Mouse (Mus musculus) liver, embryonic 13.5 days (tissue): ENCODE results near the gene Caln1. TPM values are rescaled to one million over a fixed set of nuclear protein-coding genes. Genes with fewer than 3 reads are reported as not detected.

Source experiments
- ATAC-seq: fragments of 200-750 bp; cut with Nextera tagmentation; 2 replicates; pipeline ENCODE4 v1.8.0; 2017; ENCODE audit warnings: low read depth, mild to moderate bottlenecking, moderate number of reproducible peaks, moderate library complexity
- DNase-seq: peaks from one replicate; pipeline ENCODE4 v3.0.0; 2022
- H3K27ac ChIP-seq: fragments of 300-500 bp; sonication (generic); 2 replicates; pipeline ENCODE4 v1.5.1; 2015; ENCODE audit warnings: moderate library complexity, mild to moderate bottlenecking, inconsistent platforms
- H3K27me3 ChIP-seq: fragments of 300-500 bp; sonication (generic); 2 replicates; pipeline ENCODE4 v1.6.1; 2015; ENCODE audit warnings: mild to moderate bottlenecking, inconsistent platforms
- H3K36me3 ChIP-seq: fragments of 300-500 bp; sonication (generic); 2 replicates; pipeline ENCODE4 v1.6.1; 2015; ENCODE audit warnings: mild to moderate bottlenecking, inconsistent platforms
- H3K4me1 ChIP-seq: fragments of 300-500 bp; sonication (generic); replicated peaks from 2 replicates; pipeline ENCODE4 v1.6.1; 2015; ENCODE audit warnings: inconsistent platforms
- H3K4me2 ChIP-seq: fragments of 300-500 bp; sonication (generic); 2 replicates; pipeline ENCODE4 v1.6.1; 2015; ENCODE audit warnings: inconsistent platforms, mild to moderate bottlenecking, moderate library complexity
- H3K4me3 ChIP-seq: fragments of 300-500 bp; sonication (generic); replicated peaks from 2 replicates; pipeline ENCODE4 v1.5.1; 2015; ENCODE audit warnings: mild to moderate bottlenecking, inconsistent platforms
- H3K9ac ChIP-seq: fragments of 300-500 bp; sonication (generic); 2 replicates; pipeline ENCODE4 v1.6.1; 2015; ENCODE audit warnings: mild to moderate bottlenecking, inconsistent platforms
- H3K9me3 ChIP-seq: fragments of 300-500 bp; sonication (generic); replicated peaks from 2 replicates; pipeline ENCODE4 v1.6.1; 2016; ENCODE audit warnings: inconsistent platforms
- WGBS: fragments of 180-500 bp; shearing (Covaris S2); methylation state at CpG from one replicate; pipeline ENCODE4 v1.1.7; 2015; ENCODE audit not compliant: insufficient replicate concordance; 5-methylcytosine and 5-hydroxymethylcytosine counted together
- polyA plus RNA-seq: library from polyadenylated mRNA; unstranded; fragments of >200 nt; fragmentation: Nextera tagmentation; extraction: Ambion mirVana; gene quantifications from 2 replicates; pipeline ENCODE4 v1.2.1, GENCODE M21; 2015

Gene Caln1
- polyA plus RNA-seq, 1 experiment from 2014 or later = not detected

DNA sequence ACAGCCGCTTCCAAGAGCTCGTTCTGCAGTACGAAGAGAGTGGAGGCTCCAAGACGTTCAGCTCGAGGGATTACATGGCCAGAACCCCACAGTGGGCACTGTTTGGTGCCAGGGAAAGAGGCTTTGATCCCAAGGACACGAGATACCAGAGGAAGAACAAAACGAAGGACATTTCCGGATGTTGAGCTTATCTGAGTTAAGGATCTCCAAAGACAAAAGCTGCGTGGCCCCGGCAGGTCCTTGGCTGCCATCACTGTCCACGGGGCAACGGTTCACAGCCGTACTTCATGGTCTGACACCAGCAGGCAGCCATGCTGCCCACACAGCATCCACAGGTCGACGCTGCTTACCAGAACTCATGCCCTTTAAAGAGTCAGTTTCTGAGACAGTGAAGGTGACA, 28.6 kb upstream of the Caln1 start:
- no peaks in the 10 kb centered on the region for H3K4me1 ChIP-seq
- H3K9me3 ChIP-seq = no peaks in the 10 kb centered on the region
- no peak for DNase-seq
- no peaks in the 10 kb centered on the region for H3K27me3 ChIP-seq
- H3K36me3 ChIP-seq = peaks cover 55% of the 10 kb centered on the region
- no peak overlapping the region for H3K4me3 ChIP-seq
- no peak overlapping the region for H3K27ac ChIP-seq
- no peak overlapping the region for H3K9ac ChIP-seq
- WGBS = 84% methylated on average over 15 of the region's 15 CpGs
- ATAC-seq = no peak
- H3K4me2 ChIP-seq = no peak overlapping the region

DNA sequence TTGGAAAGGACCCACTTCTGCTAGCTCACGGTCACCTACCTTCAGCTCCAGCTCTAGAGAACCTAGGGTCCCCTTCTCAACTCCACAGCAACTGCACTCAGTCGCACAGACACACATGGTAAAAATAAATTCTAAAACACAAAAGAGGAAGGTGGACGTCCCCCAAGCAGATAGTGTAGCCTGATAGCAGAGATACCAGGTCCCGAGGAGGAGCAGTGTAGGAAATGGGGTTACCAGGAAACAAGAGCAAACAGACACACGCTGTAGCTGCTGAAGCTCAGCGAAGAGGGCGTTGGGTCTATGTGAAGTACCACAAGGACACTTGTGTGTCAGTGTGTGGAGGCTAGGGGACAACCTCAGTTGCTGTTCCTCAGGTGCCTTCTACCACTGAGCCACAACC, 24.3 kb upstream of the Caln1 start:
- WGBS = 46% methylated on average over 7 of the region's 7 CpGs
- H3K9me3 ChIP-seq = peaks cover 3% of the 10 kb centered on the region; the same call in 1 of the 2 replicates
- H3K4me2 ChIP-seq = no peak overlapping the region
- ATAC-seq (no peak), DNase-seq (no peak)
- no peaks in the 10 kb centered on the region for H3K27me3 ChIP-seq
- peaks cover 30% of the 10 kb centered on the region for H3K36me3 ChIP-seq
- H3K9ac ChIP-seq = no peak overlapping the region
- no peaks in the 10 kb centered on the region for H3K4me1 ChIP-seq
- no peak overlapping the region for H3K27ac ChIP-seq
- H3K4me3 ChIP-seq = no peak overlapping the region

DNA sequence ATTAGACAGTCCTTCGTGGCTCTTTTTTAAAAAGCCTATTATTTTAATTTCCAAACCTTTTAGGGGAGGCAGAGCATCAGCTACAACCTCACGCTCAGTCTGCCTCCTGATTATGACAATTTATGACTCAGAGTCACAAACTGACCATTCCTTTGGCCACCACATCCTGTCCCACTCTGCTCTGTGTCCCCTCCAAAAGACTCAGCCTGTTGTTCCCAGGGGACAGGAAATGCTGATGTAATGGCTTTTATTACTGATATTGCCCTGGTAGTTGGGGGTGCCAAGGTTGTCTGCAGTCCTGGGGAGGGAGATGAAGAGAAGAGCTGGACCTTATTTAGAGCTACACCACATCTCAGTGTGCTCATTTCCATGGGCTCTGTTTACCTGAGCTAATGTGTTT, 23.4 kb upstream of the Caln1 start:
- no peak overlapping the region for H3K27ac ChIP-seq
- ATAC-seq = no peak
- no peak overlapping the region for H3K9ac ChIP-seq
- H3K9me3 ChIP-seq = peaks cover 3% of the 10 kb centered on the region; the same call in 1 of the 2 replicates
- DNase-seq = no peak
- peaks cover 21% of the 10 kb centered on the region for H3K36me3 ChIP-seq
- H3K4me2 ChIP-seq = no peak overlapping the region
- WGBS = 54% methylated on average over 2 of the region's 2 CpGs
- H3K27me3 ChIP-seq = no peaks in the 10 kb centered on the region
- no peak overlapping the region for H3K4me3 ChIP-seq
- no peaks in the 10 kb centered on the region for H3K4me1 ChIP-seq

DNA sequence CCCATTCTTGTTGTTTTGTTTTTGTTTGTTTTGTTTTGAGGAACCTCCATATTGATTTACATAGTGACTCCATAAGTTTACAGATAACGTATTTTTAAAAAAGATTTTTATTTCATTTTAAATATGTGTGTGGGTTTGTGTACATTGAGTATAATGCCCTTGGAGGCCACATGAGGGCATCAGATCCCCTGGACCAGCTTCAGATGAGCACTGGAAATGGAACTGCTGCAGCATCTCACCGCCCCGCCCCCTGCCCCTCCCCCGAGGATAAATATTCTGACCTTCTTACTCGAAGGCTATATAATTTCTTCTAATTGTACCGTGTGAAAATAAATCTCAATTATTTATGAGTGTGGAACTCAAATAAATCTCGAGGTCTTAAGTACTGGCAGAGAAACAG, 14.0 kb upstream of the Caln1 start:
- Histone ChIP-seq H3K4me1 (no peaks in the 10 kb centered on the region), H3K9me3 (no peaks in the 10 kb centered on the region), H3K27ac (no peak overlapping the region), H3K27me3 (no peaks in the 10 kb centered on the region), H3K4me3 (no peak overlapping the region), H3K36me3 (no peaks in the 10 kb centered on the region), H3K9ac (no peak overlapping the region), H3K4me2 (no peak overlapping the region)
- 42% methylated on average over 7 of the region's 7 CpGs for WGBS
- DNase-seq = no peak
- ATAC-seq = no peak

DNA sequence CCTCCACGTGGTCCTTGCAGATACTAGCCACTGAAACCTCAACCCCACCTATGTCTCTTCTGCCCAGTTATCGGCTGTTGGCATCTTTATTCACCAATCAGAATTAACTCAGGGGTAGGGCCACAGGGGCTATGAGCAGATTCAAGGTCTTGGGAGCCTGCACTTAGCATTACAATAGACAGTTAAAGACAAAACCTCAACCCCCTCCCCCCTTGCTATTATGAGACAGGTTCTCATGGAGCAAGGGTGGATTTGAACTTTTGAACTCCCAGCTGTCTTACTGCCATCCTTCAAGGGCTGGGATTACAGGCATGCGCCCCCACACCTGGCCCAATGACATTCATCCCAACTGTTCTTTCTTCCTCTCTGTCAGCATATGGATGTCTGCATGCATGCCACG, 6.1 kb upstream of the Caln1 start:
- WGBS = 56% methylated on average over 4 of the region's 4 CpGs
- no peaks in the 10 kb centered on the region for H3K27me3 ChIP-seq
- H3K27ac ChIP-seq = no peak overlapping the region
- no peak overlapping the region for H3K4me2 ChIP-seq
- ATAC-seq (no peak), DNase-seq (no peak)
- H3K4me1 ChIP-seq = no peaks in the 10 kb centered on the region
- no peak overlapping the region for H3K4me3 ChIP-seq
- H3K36me3 ChIP-seq = no peaks in the 10 kb centered on the region
- H3K9me3 ChIP-seq = 0 out of 2 replicates have a peak, but pooled peaks cover 7% of the 10 kb centered on the region
- no peak overlapping the region for H3K9ac ChIP-seq

DNA sequence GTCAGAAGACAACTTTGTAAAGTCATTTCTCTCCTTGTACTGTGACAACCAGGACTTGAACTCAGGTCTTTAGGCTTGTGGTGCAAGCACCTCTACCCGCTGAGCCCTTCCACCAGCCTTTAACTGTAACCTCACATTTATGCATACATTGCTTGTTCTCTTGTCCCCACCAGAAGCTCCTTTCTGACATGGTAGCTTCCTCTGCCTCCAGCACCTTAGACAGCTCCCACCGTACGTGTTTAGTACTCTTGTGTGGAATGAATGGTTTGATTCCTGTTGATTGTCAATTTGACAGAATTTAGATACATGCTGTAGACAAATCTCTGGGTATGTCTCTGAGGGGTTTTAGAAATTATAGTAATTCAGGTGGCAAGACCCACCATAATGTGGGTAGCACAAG, 5.5 kb upstream of the Caln1 start:
- Histone ChIP-seq H3K4me3 (no peak overlapping the region), H3K27ac (no peak overlapping the region), H3K9ac (no peak overlapping the region), H3K36me3 (no peaks in the 10 kb centered on the region), H3K4me2 (no peak overlapping the region), H3K4me1 (no peaks in the 10 kb centered on the region), H3K9me3 (0 out of 2 replicates have a peak, but pooled peaks cover 10% of the 10 kb centered on the region), H3K27me3 (no peaks in the 10 kb centered on the region)
- no peak for DNase-seq
- WGBS = 38% methylated on average over 3 of the region's 3 CpGs
- no peak for ATAC-seq

DNA sequence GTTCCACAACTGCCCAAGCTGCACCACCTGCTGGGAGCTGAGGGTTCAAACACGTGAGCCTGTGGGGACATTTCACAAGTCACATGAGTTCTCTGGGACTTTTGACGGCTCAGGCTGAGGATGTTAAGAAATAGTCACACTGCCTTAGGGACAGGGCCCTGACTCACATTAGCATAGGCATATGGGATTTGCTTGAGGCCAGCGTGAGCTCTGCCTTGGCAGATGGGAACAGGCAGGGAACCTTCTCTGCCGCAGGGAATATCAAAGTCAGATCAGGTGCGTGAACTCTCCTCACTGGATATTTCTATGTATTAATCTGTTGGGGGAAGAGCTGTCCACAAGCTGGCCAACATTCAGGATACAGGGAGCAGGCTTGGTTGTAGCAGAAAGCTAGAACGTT, 1.0 kb upstream of the Caln1 start:
- H3K4me2 ChIP-seq = no peak overlapping the region
- H3K4me3 ChIP-seq = no peak overlapping the region
- H3K27ac ChIP-seq = no peak overlapping the region
- WGBS = 70% methylated on average over 6 of the region's 6 CpGs
- H3K27me3 ChIP-seq = no peaks in the 10 kb centered on the region
- H3K36me3 ChIP-seq = no peaks in the 10 kb centered on the region
- DNase-seq (no peak), ATAC-seq (no peak)
- H3K9ac ChIP-seq = no peak overlapping the region
- H3K9me3 ChIP-seq = 0 out of 2 replicates have a peak, but pooled peaks cover 10% of the 10 kb centered on the region
- H3K4me1 ChIP-seq = no peaks in the 10 kb centered on the region

DNA sequence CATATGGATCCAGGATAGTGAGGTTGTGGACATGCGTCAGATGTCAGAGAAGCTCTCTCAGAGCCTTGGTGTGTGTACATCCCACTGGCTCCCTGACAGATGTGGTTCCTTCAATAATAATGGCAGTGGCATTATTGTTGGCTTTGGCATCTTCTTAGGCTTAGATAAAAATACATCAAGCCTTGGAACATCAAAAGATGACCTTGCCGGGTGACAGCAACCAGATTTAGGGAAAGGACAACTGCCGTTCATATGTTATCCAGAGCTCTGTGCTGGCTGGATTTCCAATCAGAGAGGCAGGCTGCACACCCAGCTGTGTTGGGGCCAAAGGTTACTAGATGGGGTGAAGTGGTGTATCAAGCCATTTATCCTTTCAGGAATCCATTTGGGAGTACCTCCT, 6.2 kb downstream of the Caln1 start:
- no peak for ATAC-seq
- no peak overlapping the region for H3K27ac ChIP-seq
- 85% methylated on average over 3 of the region's 3 CpGs for whole genome bisulfite sequencing
- H3K4me3 ChIP-seq = no peak overlapping the region
- H3K36me3 ChIP-seq = no peaks in the 10 kb centered on the region
- 0 out of 2 replicates have a peak, but pooled peaks cover 3% of the 10 kb centered on the region for H3K9me3 ChIP-seq
- no peak for DNase-seq
- no peaks in the 10 kb centered on the region for H3K27me3 ChIP-seq
- no peaks in the 10 kb centered on the region for H3K4me1 ChIP-seq
- no peak overlapping the region for H3K4me2 ChIP-seq
- no peak overlapping the region for H3K9ac ChIP-seq

DNA sequence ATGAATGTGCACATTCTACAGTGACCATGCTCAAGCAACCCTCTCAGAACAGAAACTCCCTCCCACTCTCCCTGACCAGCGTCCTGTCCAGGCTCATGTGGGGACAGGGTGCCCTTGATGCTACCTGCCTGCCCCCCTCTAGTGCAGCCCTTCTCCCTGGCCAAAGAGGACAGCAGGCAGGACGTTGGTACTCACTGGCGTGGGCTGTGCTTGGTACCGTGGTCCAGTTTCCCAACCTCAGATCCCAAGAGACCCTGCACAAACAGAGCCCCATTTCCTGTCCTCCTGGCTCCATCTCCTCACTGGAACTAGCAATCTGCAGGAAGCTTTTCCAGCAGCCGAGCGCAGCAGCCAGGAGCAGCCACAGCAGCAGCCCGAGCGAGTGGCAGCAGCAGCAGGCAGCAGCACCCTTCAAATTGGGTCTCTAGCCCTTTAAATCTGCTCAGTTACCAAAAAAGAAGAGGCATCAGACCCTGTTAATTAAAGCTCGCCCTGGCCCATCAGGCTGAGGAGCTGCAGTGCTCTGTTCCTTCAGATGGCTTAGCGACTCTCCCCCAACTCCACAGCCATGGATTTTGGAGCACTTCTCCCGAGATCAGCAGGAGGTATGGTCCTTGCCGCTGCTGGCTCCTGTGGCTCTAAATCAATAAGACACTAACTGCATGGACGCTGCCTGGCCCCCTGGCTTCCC, 15.1 kb downstream of the Caln1 start, which contains the start of gene A330070K13Rik:
Gene A330070K13Rik (minus strand): TSS at position 410 of the 691 bp plus-strand sequence.
- Histone ChIP-seq H3K9me3 (no peaks in the 10 kb centered on the region), H3K27ac (no peak within 1 kb of the TSS), H3K4me1 (no peaks in the 10 kb centered on the region), H3K4me2 (no peak within 1 kb of the TSS), H3K9ac (no peak within 1 kb of the TSS), H3K4me3 (no peak within 1 kb of the TSS), H3K27me3 (no peaks in the 10 kb centered on the region), H3K36me3 (no peaks in the 10 kb centered on the region)
- ATAC-seq (no peak), DNase-seq (no peak)
- WGBS = 14% methylated on average over 13 of the region's 13 CpGs

DNA sequence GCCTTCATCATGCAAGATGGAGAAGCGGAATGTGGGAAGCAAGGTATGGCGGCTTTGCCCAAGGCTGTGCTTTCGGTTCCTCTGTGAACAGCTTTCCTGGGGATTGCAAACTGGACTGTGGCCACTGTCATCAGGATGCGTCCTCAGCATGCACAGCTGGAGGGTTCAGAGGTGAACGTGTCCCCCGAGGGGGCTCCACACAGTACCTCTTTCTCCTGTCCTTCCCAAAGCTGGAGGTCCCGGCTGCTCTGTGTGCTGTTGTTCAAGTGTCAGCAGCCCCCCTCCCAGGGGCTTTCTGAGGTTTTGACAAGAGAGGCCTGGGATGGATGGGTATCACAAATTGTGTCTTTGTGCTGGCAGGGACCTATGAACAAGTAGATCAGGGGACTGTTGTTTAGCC, 17.2 kb downstream of the Caln1 start:
- DNase-seq (no peak), ATAC-seq (no peak)
- H3K27ac ChIP-seq = no peak overlapping the region
- no peaks in the 10 kb centered on the region for H3K36me3 ChIP-seq
- H3K9ac ChIP-seq = no peak overlapping the region
- no peak overlapping the region for H3K4me2 ChIP-seq
- H3K4me3 ChIP-seq = no peak overlapping the region
- H3K9me3 ChIP-seq = no peaks in the 10 kb centered on the region
- H3K4me1 ChIP-seq = no peaks in the 10 kb centered on the region
- WGBS = 69% methylated on average over 7 of the region's 7 CpGs
- no peaks in the 10 kb centered on the region for H3K27me3 ChIP-seq

DNA sequence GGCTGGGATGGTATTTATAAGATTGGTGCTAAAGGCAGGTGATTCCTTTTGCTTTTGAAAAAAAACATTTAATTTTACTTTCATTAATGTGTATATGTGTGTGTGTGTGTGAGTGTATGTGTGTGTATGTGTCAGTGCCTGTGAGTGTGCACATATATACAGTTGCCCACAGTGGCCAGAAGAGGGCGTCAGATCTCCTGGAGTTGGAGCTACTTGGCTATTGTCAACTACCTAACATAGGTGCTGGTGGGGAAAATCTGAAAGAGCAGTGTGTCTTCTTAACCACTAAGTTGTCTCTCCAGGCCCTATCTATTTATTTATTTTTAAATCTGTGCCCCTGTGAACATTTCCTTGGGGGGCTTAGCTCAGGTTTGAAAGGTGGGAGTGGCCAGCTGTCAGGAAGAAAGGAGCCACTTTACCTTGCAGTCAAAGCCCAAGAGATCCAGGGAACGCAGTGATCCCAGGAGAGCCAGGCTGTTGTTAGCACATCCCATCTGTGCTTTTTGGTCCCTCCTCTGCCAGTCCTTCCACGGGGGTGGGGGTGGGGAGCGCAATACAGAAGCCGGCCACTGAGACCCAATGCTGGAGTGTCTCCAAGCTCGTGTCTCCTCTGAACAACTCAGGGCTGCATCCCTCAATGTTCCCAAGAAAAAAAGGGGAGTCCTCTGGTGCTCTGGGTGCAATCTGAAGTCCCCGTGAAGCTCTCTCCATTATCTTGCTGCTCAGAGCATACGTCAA, 24.5 kb downstream of the Caln1 start:
- Histone ChIP-seq H3K27me3 (no peaks in the 10 kb centered on the region), H3K36me3 (no peaks in the 10 kb centered on the region), H3K9ac (no peak overlapping the region), H3K27ac (no peak overlapping the region), H3K4me1 (no peaks in the 10 kb centered on the region), H3K9me3 (no peaks in the 10 kb centered on the region), H3K4me2 (no peak overlapping the region), H3K4me3 (no peak overlapping the region)
- 52% methylated on average over 8 of the region's 8 CpGs for WGBS
- DNase-seq = no peak
- no peak for ATAC-seq

DNA sequence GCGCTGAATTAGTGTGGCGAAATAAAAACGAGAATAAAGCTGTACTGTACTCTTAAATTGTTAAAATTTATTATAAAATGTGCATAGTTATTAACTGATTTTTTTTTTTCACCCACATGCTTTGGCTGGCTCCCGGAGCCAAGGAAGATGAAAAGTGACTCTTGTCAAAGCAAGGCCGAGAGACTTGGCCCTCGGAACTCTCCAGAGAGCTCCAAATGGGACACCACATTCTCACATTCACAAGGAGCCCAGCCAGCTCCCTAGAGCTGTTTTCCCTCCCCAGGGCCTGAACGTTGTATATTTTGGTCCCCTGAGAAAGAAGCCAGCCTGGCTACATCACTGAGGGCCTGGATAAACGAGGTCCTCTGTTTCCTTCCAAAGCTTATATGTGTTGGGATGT, 25.1 kb downstream of the Caln1 start:
- DNase-seq (no peak), ATAC-seq (no peak)
- Histone ChIP-seq H3K9ac (no peak overlapping the region), H3K27ac (no peak overlapping the region), H3K4me3 (no peak overlapping the region), H3K36me3 (no peaks in the 10 kb centered on the region), H3K4me2 (no peak overlapping the region), H3K4me1 (no peaks in the 10 kb centered on the region), H3K27me3 (no peaks in the 10 kb centered on the region), H3K9me3 (no peaks in the 10 kb centered on the region)
- 56% methylated on average over 8 of the region's 8 CpGs for WGBS
